Mouse (Mus musculus): ENCODE measurements around the gene Tnfaip2.

GRCm38 (mm10) chr12:111445890-111446613 lies 3.8 kb downstream of the Tnfaip2 start:
- no peak for TF ChIP-seq GATA1 (IDR thresholded peaks at IDR 0.05; ENCODE audit: borderline replicate concordance, low read length)
- no peak for TF ChIP-seq FLI1 (IDR thresholded peaks at IDR 0.05; ENCODE audit: low read length)
